Mouse (Mus musculus): ENCODE measurements around the gene Fbxw7. TPM values are rescaled to one million over a fixed set of nuclear protein-coding genes. Genes with fewer than 3 reads are reported as not detected.

Fbxw7 gene
- polyA plus RNA-seq, 1 experiment: 3.4 TPM

DNA sequence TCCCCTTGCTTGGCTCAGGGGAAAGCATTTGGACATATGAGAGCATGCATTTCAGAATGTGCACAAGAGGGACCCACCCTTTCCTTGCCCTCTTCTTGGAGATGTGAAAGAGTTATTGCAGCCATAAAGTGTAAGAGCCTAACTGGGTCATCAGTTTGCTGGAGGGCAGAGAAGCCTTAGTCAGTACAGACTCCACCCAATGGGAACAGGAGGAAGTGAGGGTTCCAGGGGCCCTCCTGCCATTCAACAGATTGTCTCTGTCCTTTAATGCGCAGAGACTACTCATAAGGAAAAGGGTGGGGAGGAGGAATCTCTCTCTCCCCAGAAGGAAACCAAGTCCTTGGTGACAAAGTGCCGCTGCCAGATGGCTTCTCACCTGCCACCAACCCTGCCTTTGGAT lies 190.2 kb downstream of the Fbxw7 start:
- TF ChIP-seq POLR2A (IDR thresholded peaks at IDR 0.05; ENCODE audit: low read depth, low read length) (no peak), CTCF (IDR thresholded peaks at IDR 0.05; ENCODE audit: extremely low read depth, insufficient read depth, insufficient read length, insufficient replicate concordance) (no peak)
- H3K27ac ChIP-seq (ENCODE audit: insufficient read depth, low read length): no peak overlapping the region
- DNase-seq (ENCODE audit: low read depth in 1 of 2, low spot score in 2 of 2): no peak
- WGBS: 89% methylated on average over 2 of the region's 2 CpGs
- H3K36me3 ChIP-seq (ENCODE audit: control insufficient read depth, insufficient read depth, low read length): no peaks in the 10 kb centered on the region
- H3K27me3 ChIP-seq (ENCODE audit: control insufficient read depth, insufficient read depth, low read length): no peaks in the 10 kb centered on the region
- H3K4me3 ChIP-seq (ENCODE audit: extremely low read depth, insufficient read depth, insufficient read length): no peak overlapping the region
- H3K4me1 ChIP-seq (ENCODE audit: control insufficient read depth, insufficient read depth, insufficient read length): no peaks in the 10 kb centered on the region

GRCm38 (mm10) chr3:85012889-85013288 lies 197.8 kb downstream of the Fbxw7 start:
- TF ChIP-seq POLR2A (IDR thresholded peaks at IDR 0.05; ENCODE audit: low read depth, low read length) (no peak), CTCF (IDR thresholded peaks at IDR 0.05; ENCODE audit: extremely low read depth, insufficient read depth, insufficient read length, insufficient replicate concordance) (no peak)

DNA sequence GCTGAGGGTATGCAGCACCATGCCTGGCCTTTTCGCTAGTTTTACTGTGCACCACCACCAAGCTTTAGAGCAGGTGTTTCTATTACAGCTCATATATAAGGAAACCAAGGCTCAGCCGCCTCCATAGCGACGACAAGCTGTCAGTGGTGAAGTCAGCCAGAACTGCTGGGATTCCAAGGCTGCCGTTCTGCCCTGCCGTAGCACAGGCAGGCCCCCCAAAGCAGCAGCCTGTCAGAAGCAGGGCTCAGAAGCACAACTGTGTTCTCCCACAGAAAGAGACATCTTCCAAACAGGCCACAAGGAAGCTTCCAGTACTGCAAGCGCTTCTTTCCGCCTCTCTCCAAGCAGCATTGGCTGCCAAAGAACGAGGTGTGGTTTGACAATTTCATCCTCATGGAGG lies 200.6 kb downstream of the Fbxw7 start:
- Histone ChIP-seq H3K27me3 (ENCODE audit: control insufficient read depth, insufficient read depth, low read length) (no peaks in the 10 kb centered on the region), H3K4me1 (ENCODE audit: control insufficient read depth, insufficient read depth, insufficient read length) (no peaks in the 10 kb centered on the region), H3K27ac (ENCODE audit: insufficient read depth, low read length) (no peak overlapping the region), H3K4me3 (ENCODE audit: extremely low read depth, insufficient read depth, insufficient read length) (no peak overlapping the region), H3K36me3 (ENCODE audit: control insufficient read depth, insufficient read depth, low read length) (no peaks in the 10 kb centered on the region)
- WGBS: 90% methylated on average over 9 of the region's 9 CpGs
- DNase-seq (ENCODE audit: low read depth in 1 of 2, low spot score in 2 of 2): no peak
- TF ChIP-seq CTCF (IDR thresholded peaks at IDR 0.05; ENCODE audit: extremely low read depth, insufficient read depth, insufficient read length, insufficient replicate concordance): no peak
- no peak for TF ChIP-seq POLR2A (IDR thresholded peaks at IDR 0.05; ENCODE audit: low read depth, low read length)

More at GRCm38 (mm10) chr3:85012889-85013288, 197.8 kb downstream of the Fbxw7 start:
- no peak for DNase-seq (ENCODE audit: low read depth in 1 of 2, low spot score in 2 of 2)
- no peaks in the 10 kb centered on the region for H3K4me1 ChIP-seq (ENCODE audit: control insufficient read depth, insufficient read depth, insufficient read length)
- WGBS: 86% methylated on average over 6 of the region's 6 CpGs
- H3K27ac ChIP-seq (ENCODE audit: insufficient read depth, low read length): no peak overlapping the region
- H3K4me3 ChIP-seq (ENCODE audit: extremely low read depth, insufficient read depth, insufficient read length): no peak overlapping the region
- H3K36me3 ChIP-seq (ENCODE audit: control insufficient read depth, insufficient read depth, low read length): no peaks in the 10 kb centered on the region
- no peaks in the 10 kb centered on the region for H3K27me3 ChIP-seq (ENCODE audit: control insufficient read depth, insufficient read depth, low read length)

DNA sequence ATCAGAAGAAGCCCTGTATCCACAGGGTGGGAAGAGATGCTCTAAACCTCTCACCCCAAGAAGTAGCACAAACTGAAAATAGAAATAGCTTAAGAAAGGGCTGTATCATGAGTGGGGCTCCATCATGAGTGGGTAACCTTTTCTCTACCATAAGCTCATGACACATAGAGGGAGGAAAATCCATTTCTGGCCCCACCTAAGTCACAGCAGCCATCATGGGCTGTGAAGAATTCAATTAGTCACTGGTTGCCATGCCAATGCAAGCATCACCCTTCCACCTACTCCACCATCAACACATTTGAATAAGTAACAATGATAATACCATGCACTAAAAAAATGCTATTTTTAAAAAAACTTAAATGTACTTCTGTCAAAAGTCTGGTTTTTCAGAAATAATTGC lies 205.1 kb downstream of the Fbxw7 start:
- peaks cover 4% of the 10 kb centered on the region; the same call in 1 of the 2 replicates for H3K4me1 ChIP-seq (ENCODE audit: control insufficient read depth, insufficient read depth, insufficient read length)
- DNase-seq (ENCODE audit: low read depth in 1 of 2, low spot score in 2 of 2): no peak
- H3K4me3 ChIP-seq (ENCODE audit: extremely low read depth, insufficient read depth, insufficient read length): no peak overlapping the region
- H3K27me3 ChIP-seq (ENCODE audit: control insufficient read depth, insufficient read depth, low read length): no peaks in the 10 kb centered on the region
- no peaks in the 10 kb centered on the region for H3K36me3 ChIP-seq (ENCODE audit: control insufficient read depth, insufficient read depth, low read length)
- TF ChIP-seq POLR2A (IDR thresholded peaks at IDR 0.05; ENCODE audit: low read depth, low read length) (no peak), CTCF (IDR thresholded peaks at IDR 0.05; ENCODE audit: extremely low read depth, insufficient read depth, insufficient read length, insufficient replicate concordance) (no peak)
- H3K27ac ChIP-seq (ENCODE audit: insufficient read depth, low read length): no peak overlapping the region

DNA sequence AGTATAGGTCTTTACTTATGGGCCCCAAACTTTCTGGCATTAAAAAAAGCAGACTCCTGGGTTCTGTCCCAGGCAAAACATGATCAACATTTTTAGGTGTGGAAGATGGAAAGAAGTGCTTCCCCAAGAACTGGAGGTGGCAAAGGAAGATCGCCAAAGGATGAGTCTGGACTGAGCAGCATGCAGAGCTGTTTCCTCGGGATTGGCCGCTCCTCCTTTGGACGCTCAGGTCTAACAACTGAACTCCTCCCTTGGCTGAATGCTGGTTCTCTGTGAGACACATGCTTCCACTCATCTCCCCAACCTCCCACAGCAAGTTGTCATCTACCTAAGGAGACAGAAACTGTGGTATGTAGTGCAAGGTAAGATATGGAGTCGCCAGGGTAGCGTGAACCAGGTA lies 206.7 kb downstream of the Fbxw7 start:
- no peak for TF ChIP-seq POLR2A (IDR thresholded peaks at IDR 0.05; ENCODE audit: low read depth, low read length)
- no peak for TF ChIP-seq CTCF (IDR thresholded peaks at IDR 0.05; ENCODE audit: extremely low read depth, insufficient read depth, insufficient read length, insufficient replicate concordance)
- no peaks in the 10 kb centered on the region for H3K27me3 ChIP-seq (ENCODE audit: control insufficient read depth, insufficient read depth, low read length)
- DNase-seq (ENCODE audit: low read depth in 1 of 2, low spot score in 2 of 2): no peak
- 94% methylated on average over 6 of the region's 6 CpGs for WGBS
- no peak overlapping the region for H3K27ac ChIP-seq (ENCODE audit: insufficient read depth, low read length)
- H3K4me3 ChIP-seq (ENCODE audit: extremely low read depth, insufficient read depth, insufficient read length): no peak overlapping the region
- H3K36me3 ChIP-seq (ENCODE audit: control insufficient read depth, insufficient read depth, low read length): no peaks in the 10 kb centered on the region
- H3K4me1 ChIP-seq (ENCODE audit: control insufficient read depth, insufficient read depth, insufficient read length): peaks cover 4% of the 10 kb centered on the region; the same call in 1 of the 2 replicates

DNA sequence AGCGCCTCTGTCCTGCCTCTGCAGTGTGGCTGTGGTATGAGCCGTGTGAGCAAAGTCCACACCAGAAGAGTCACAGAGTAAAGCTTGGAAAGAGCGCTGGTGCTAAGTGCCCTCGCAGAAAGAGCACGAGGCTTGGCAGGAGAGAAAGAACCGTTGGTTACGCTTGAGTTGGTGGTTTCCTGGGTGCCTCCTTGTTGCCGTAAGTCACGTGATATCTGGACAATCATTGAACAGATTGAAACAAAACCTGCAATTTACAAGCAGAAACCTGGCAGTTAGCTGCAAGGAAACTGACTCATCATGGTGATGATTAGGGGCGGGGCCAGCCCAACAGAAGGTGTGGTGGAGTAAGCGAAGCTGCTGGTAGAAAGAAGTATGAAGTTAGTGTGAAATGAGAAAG lies 207.7 kb downstream of the Fbxw7 start:
- 44% methylated on average over 11 of the region's 11 CpGs for WGBS

GRCm38 (mm10) chr3:85024237-85024636 lies 209.2 kb downstream of the Fbxw7 start:
- no peaks in the 10 kb centered on the region for H3K27me3 ChIP-seq (ENCODE audit: control insufficient read depth, insufficient read depth, low read length)

More for the DNA sequence above, 207.7 kb downstream of the Fbxw7 start:
- Histone ChIP-seq H3K36me3 (ENCODE audit: control insufficient read depth, insufficient read depth, low read length) (no peaks in the 10 kb centered on the region), H3K27ac (ENCODE audit: insufficient read depth, low read length) (no peak overlapping the region), H3K4me3 (ENCODE audit: extremely low read depth, insufficient read depth, insufficient read length) (no peak overlapping the region), H3K27me3 (ENCODE audit: control insufficient read depth, insufficient read depth, low read length) (no peaks in the 10 kb centered on the region), H3K4me1 (ENCODE audit: control insufficient read depth, insufficient read depth, insufficient read length) (peaks cover 4% of the 10 kb centered on the region; the same call in 1 of the 2 replicates)
- no peak for TF ChIP-seq POLR2A (IDR thresholded peaks at IDR 0.05; ENCODE audit: low read depth, low read length)
- TF ChIP-seq CTCF (IDR thresholded peaks at IDR 0.05; ENCODE audit: extremely low read depth, insufficient read depth, insufficient read length, insufficient replicate concordance): no peak
- DNase-seq (ENCODE audit: low read depth in 1 of 2, low spot score in 2 of 2): no peak

More at GRCm38 (mm10) chr3:85024237-85024636, 209.2 kb downstream of the Fbxw7 start:
- 74% methylated on average over 2 of the region's 2 CpGs for WGBS
- no peak for TF ChIP-seq CTCF (IDR thresholded peaks at IDR 0.05; ENCODE audit: extremely low read depth, insufficient read depth, insufficient read length, insufficient replicate concordance)
- no peak for TF ChIP-seq POLR2A (IDR thresholded peaks at IDR 0.05; ENCODE audit: low read depth, low read length)
- no peak for DNase-seq (ENCODE audit: low read depth in 1 of 2, low spot score in 2 of 2)
- no peak overlapping the region for H3K4me3 ChIP-seq (ENCODE audit: extremely low read depth, insufficient read depth, insufficient read length)
- H3K4me1 ChIP-seq (ENCODE audit: control insufficient read depth, insufficient read depth, insufficient read length): peaks cover 4% of the 10 kb centered on the region; the same call in 1 of the 2 replicates
- H3K36me3 ChIP-seq (ENCODE audit: control insufficient read depth, insufficient read depth, low read length): no peaks in the 10 kb centered on the region
- no peak overlapping the region for H3K27ac ChIP-seq (ENCODE audit: insufficient read depth, low read length)

All from spleen, adult 2 months (tissue).